ENCODE assay signal across 16 mouse cellular contexts in genomic region chr7:35467856-35468255, GRCm38 (mm10). TPM values are rescaled to one million over a fixed set of nuclear protein-coding genes. Genes with fewer than 3 reads are reported as not detected.
DNase-seq lines count a peak whose midpoint lies in the region; TF ChIP-seq lines count a peak whose summit lies in the region.
"Had no signal": no experiment of that assay in that cellular context is flagged by ENCODE, and none has a peak within 500 bp of the region (broad histone marks: within the 10 kb centered on the region; RNA-seq: fewer than 3 reads in every experiment).

No protein-coding gene starts in this region.

- TF ChIP-seq CTCF in gastrocnemius, adult 2 months (IDR thresholded peaks at IDR 0.05) = no peak

- DNase-seq in ES-CJ7 (ENCODE audit: low read depth, low spot score) = peak; percentile 71
- peak; percentile 52 for DNase-seq in R1 (ENCODE audit: low read depth, low spot score)
- no peak for DNase-seq in kidney, adult 9 months
- DNase-seq in left cerebral cortex, postnatal 4 days = no peak
- no peak for DNase-seq in gastrocnemius, adult 2 months
- DNase-seq: adrenal gland, adult 8-10 months; adrenal gland, postnatal 14 days; adrenal gland, postnatal 36 days; cerebellum, adult 11-12 months; cerebellum, adult 2 months; cerebellum, adult 9-10 months; cerebellum, postnatal 10 days; cerebellum, postnatal 25 days had no signal

- intact Hi-C loops in left cerebral cortex, postnatal 4 days (cut with DNase I) = no loop called here
- intact Hi-C loops in gastrocnemius, adult 2 months (cut with DNase I) = no loop called here

- no peak overlapping the region for H3K27ac ChIP-seq in gastrocnemius, adult 2 months
- H3K27ac ChIP-seq: embryonic facial prominence, embryonic 10.5 days; embryonic facial prominence, embryonic 12.5 days had no signal

- H3K4me3 ChIP-seq in gastrocnemius, adult 2 months = no peak overlapping the region
- H3K4me3 ChIP-seq: embryonic facial prominence, embryonic 10.5 days; embryonic facial prominence, embryonic 12.5 days had no signal

RNA-seq across cellular contexts. Expression of gene Slc7a9, which starts 19.3 kb away (rescaled TPM):
- not detected for total RNA-seq in left cerebral cortex, postnatal 4 days (2021)
- total RNA-seq in gastrocnemius, adult 2 months (2021) = not detected
- total RNA-seq: adrenal gland, adult 18-20 months; adrenal gland, adult 8-10 months; adrenal gland, postnatal 14 days; adrenal gland, postnatal 36 days had no signal

Comparison
In these comparisons a context has a peak if more than half of its experiments do, and no peak if none do; other contexts are left out.
1. DNase-seq: peak in ES-CJ7 (single experiment) and R1 (single experiment); none in kidney, adult 9 months (single experiment), left cerebral cortex, postnatal 4 days (single experiment) and gastrocnemius, adult 2 months (single experiment).